In genomic region chr12:76592213-76592612, GRCm38 (mm10) we compare ENCODE assay signal across 9 mouse cellular contexts.
A peak's percentile ranks its signal among the peaks of the same experiment; 100 is the strongest.
DNase-seq lines count a peak whose midpoint lies in the region; ATAC-seq and TF ChIP-seq lines count a peak whose summit lies in the region.
"Had no signal": no experiment of that assay in that cellular context is flagged by ENCODE, and none has a peak within 500 bp of the region (broad histone marks: within the 10 kb centered on the region; RNA-seq: fewer than 3 reads in every experiment).

No protein-coding gene starts in this region.

- peak; percentile 80 to 84 for DNase-seq in cerebellum, postnatal 10 days
- DNase-seq in lung, embryonic 14.5 days: peak; percentile 83
- DNase-seq in lung, adult 18-20 months: no peak
- DNase-seq in adipocyte (ENCODE audit: low spot score): peak; percentile 69
- peak; percentile 42 for DNase-seq in gastrocnemius, postnatal 14 days
- peak; percentile 73 for DNase-seq in naive thymus-derived CD4-positive, alpha-beta T cell, adult 2 months (ENCODE audit: low read depth)

- no peaks in the 10 kb centered on the region for H3K27me3 ChIP-seq in lung, embryonic 14.5 days (ENCODE audit: insufficient read depth, low read length)

- intact Hi-C loops in gastrocnemius, postnatal 14 days (cut with DNase I; ENCODE audit: low total_unique reads): no loop called here

- peak; percentile 88 for TF ChIP-seq CTCF in lung, embryonic 14.5 days (IDR thresholded peaks at IDR 0.05; ENCODE audit: low read depth)

- peaks cover 21% of the 10 kb centered on the region for H3K4me1 ChIP-seq in lung, embryonic 14.5 days (ENCODE audit: insufficient read depth)

- H3K4me2 ChIP-seq in lung, embryonic 14.5 days: no peak overlapping the region
- H3K4me2 ChIP-seq: midbrain, embryonic 12.5 days had no signal

- 32% methylated on average over 1 of the region's 1 CpGs for WGBS in lung, embryonic 14.5 days

- H3K36me3 ChIP-seq in lung, embryonic 14.5 days (ENCODE audit: insufficient read depth): no peaks in the 10 kb centered on the region
- H3K36me3 ChIP-seq: midbrain, embryonic 12.5 days had no signal

- H3K9me3 ChIP-seq in lung, embryonic 14.5 days (ENCODE audit: low read depth, low read length): no peaks in the 10 kb centered on the region
- H3K9me3 ChIP-seq: midbrain, embryonic 12.5 days had no signal

- no peak overlapping the region for H3K9ac ChIP-seq in lung, embryonic 14.5 days
- H3K9ac ChIP-seq: midbrain, embryonic 12.5 days had no signal

- no peak overlapping the region for H3K4me3 ChIP-seq in lung, embryonic 14.5 days (ENCODE audit: low read depth, low read length)
- H3K4me3 ChIP-seq: midbrain, embryonic 12.5 days had no signal

- no peak for ATAC-seq in cerebellum, adult (ENCODE audit: insufficient number of reproducible peaks, low FRiP score, low TSS enrichment)
- no peak for ATAC-seq in lung, embryonic 14.5 days (ENCODE audit: insufficient read depth)
- no peak for ATAC-seq in frontal cortex, adult (ENCODE audit: low TSS enrichment)

- no peak overlapping the region for H3K27ac ChIP-seq in lung, embryonic 14.5 days (ENCODE audit: low read depth)
- H3K27ac ChIP-seq: midbrain, embryonic 12.5 days had no signal

Comparison
In these comparisons a context has a peak if more than half of its experiments do, and no peak if none do; other contexts are left out.
1. DNase-seq: peak in cerebellum, postnatal 10 days (2 of 2), lung, embryonic 14.5 days (single experiment), adipocyte (single experiment), gastrocnemius, postnatal 14 days (single experiment) and naive thymus-derived CD4-positive, alpha-beta T cell, adult 2 months (single experiment); none in lung, adult 18-20 months (0 of 2).